Mouse (Mus musculus): Measurements from ENCODE around the gene Nipsnap1. TPM values are rescaled to one million over a fixed set of nuclear protein-coding genes. Genes with fewer than 3 reads are reported as not detected.

Gene Nipsnap1
- 10 to 100 TPM in 1 of 2 experiments, 1 to 10 TPM in 1; 6.7 to 11.4 TPM for polyA plus RNA-seq (2012; fragmentation: generic; extraction: Trizol)

GRCm38 (mm10) chr11:4873755-4874475 is at the start of gene Nipsnap1:
Nipsnap1 (plus strand) TSS chr11:4873951.

GRCm38 (mm10) chr11:4849258-4849943 is 24.4 kb upstream of the Nipsnap1 start, which contains the start of gene Nf2:
Nf2 (minus strand) TSS chr11:4849536.

GRCm38 (mm10) chr11:4894848-4895816 is 21.4 kb downstream of the Nipsnap1 start, which contains the start of gene Thoc5:
Thoc5 (plus strand) TSS chr11:4895320.

Other genes starting within 250 kb of the Nipsnap1 start
- 10 to 100 TPM; 23.3 to 24.8 TPM for gene Ascc2, start 236.2 kb upstream of the Nipsnap1 start, polyA plus RNA-seq (2012; fragmentation: generic; extraction: Trizol)
- gene Uqcr10, start 169.6 kb upstream of the Nipsnap1 start, polyA plus RNA-seq (2012; fragmentation: generic; extraction: Trizol): 1,000 to 10,000 TPM in 1 of 2 experiments, 100 to 1,000 TPM in 1; 830 to 1,141 TPM
- 10 to 100 TPM; 51.7 to 78.9 TPM for gene Zmat5, start 169.3 kb upstream of the Nipsnap1 start, polyA plus RNA-seq (2012; fragmentation: generic; extraction: Trizol)
- under 1 TPM; 0.09 to 0.21 TPM for gene Cabp7, start 127.2 kb upstream of the Nipsnap1 start, polyA plus RNA-seq (2012; fragmentation: generic; extraction: Trizol)
- 10 to 100 TPM in 1 of 2 experiments, 1 to 10 TPM in 1; 9.6 to 38.1 TPM for gene Nf2, start 24.4 kb upstream of the Nipsnap1 start, polyA plus RNA-seq (2012; fragmentation: generic; extraction: Trizol)
- gene Thoc5, start 21.4 kb downstream of the Nipsnap1 start, polyA plus RNA-seq (2012; fragmentation: generic; extraction: Trizol): 10 to 100 TPM; 35.7 to 37.1 TPM
- under 1 TPM in 1 of 2 experiments, not detected in 1; 0.04 TPM for gene Nefh, start 74.1 kb downstream of the Nipsnap1 start, polyA plus RNA-seq (2012; fragmentation: generic; extraction: Trizol)
- 10 to 100 TPM; 25.8 to 50.7 TPM for gene Ap1b1, start 112.9 kb downstream of the Nipsnap1 start, polyA plus RNA-seq (2012; fragmentation: generic; extraction: Trizol)
- under 1 TPM; 0.06 to 0.17 TPM for gene Rasl10a, start 184.2 kb downstream of the Nipsnap1 start, polyA plus RNA-seq (2012; fragmentation: generic; extraction: Trizol)
- gene Gas2l1, start 191.4 kb downstream of the Nipsnap1 start, polyA plus RNA-seq (2012; fragmentation: generic; extraction: Trizol): 10 to 100 TPM; 66.5 to 86.7 TPM
- gene Rhbdd3, start 225.0 kb downstream of the Nipsnap1 start, polyA plus RNA-seq (2012; fragmentation: generic; extraction: Trizol): 10 to 100 TPM; 18.0 to 25.3 TPM
- gene Ewsr1, start 225.3 kb downstream of the Nipsnap1 start, polyA plus RNA-seq (2012; fragmentation: generic; extraction: Trizol): 100 to 1,000 TPM in 1 of 2 experiments, 10 to 100 TPM in 1; 45.9 to 155 TPM

All from C3H10T1/2 (cell line).